Mouse (Mus musculus) erythroid progenitor cell, adult 5-6 weeks (primary cell): ENCODE measurements around the gene Arsa. TPM values are rescaled to one million over a fixed set of nuclear protein-coding genes. Genes with fewer than 3 reads are reported as not detected.
"Not testable (repeated sequence)": the region's sequence is repeated elsewhere in the genome, so short reads cannot be mapped to it uniquely, and the experiment has no call there.

ENCODE experiments used
- ATAC-seq: replicated peaks from 2 replicates; pipeline ENCODE4 v1.8.0; 2016; ENCODE audit warnings: moderate number of reproducible peaks, mild to moderate bottlenecking, moderate TSS enrichment, inconsistent platforms; ENCODE audit not compliant: poor library complexity, low FRiP score, severe bottlenecking
- total RNA-seq, 2 experiments: library from RNA; stranded (forward) in 1 of 2; stranded (reverse) in 1 of 2; fragments of 150-400 nt in 1 of 2; fragments of 186-747, 209-891 nt in 1 of 2; gene quantifications; 2 replicates each; pipeline versions ENCODE4 v1.2.3 to v1.2.4; 2015 to 2017; ENCODE audit warnings: low replicate concordance in 2 of 2

Arsa gene
- total RNA-seq, 2 experiments from 2014 or later: 2.9 to 3.7 TPM

GRCm38 (mm10) chr15:89461321-89461720 is 15.9 kb downstream of the Arsa start:
- no peak for ATAC-seq

- ATAC-seq: no peak
These were observed 16.9 kb downstream of the Arsa start for GRCm38 (mm10) chr15:89460298-89460697.

GRCm38 (mm10) chr15:89459821-89460220 is 17.4 kb downstream of the Arsa start:
- no peak for ATAC-seq

- no peak for ATAC-seq
These were observed 18.3 kb downstream of the Arsa start for GRCm38 (mm10) chr15:89458942-89459341.

- no peak for ATAC-seq
These were observed 21.6 kb downstream of the Arsa start for GRCm38 (mm10) chr15:89455642-89456041.

- ATAC-seq: no peak
These were observed 22.4 kb downstream of the Arsa start for GRCm38 (mm10) chr15:89454857-89455256.

- no peak for ATAC-seq
These were observed 23.3 kb downstream of the Arsa start, which contains the start of gene Mapk8ip2 for GRCm38 (mm10) chr15:89453865-89454478. Gene Mapk8ip2, plus strand, starts transcription at chr15:89453913.

- no peak for ATAC-seq
These were observed 24.0 kb downstream of the Arsa start for GRCm38 (mm10) chr15:89452906-89453864.

- ATAC-seq: no peak
These were observed 34.6 kb downstream of the Arsa start for GRCm38 (mm10) chr15:89442486-89443070.

GRCm38 (mm10) chr15:89435878-89436277 is 41.3 kb downstream of the Arsa start:
- no peak for ATAC-seq

GRCm38 (mm10) chr15:89434136-89434535 is 43.1 kb downstream of the Arsa start:
- no peak for ATAC-seq

GRCm38 (mm10) chr15:89432946-89433345 is 44.3 kb downstream of the Arsa start:
- no peak for ATAC-seq

GRCm38 (mm10) chr15:89431806-89432205 is 45.4 kb downstream of the Arsa start:
- ATAC-seq: no peak

- ATAC-seq: no peak
These were observed 46.0 kb downstream of the Arsa start for GRCm38 (mm10) chr15:89431271-89431670.

- ATAC-seq: not testable (repeated sequence)
These were observed 46.5 kb downstream of the Arsa start for GRCm38 (mm10) chr15:89430771-89431170.

- peak; percentile 5 for ATAC-seq
These were observed 46.9 kb downstream of the Arsa start for GRCm38 (mm10) chr15:89430341-89430740.

- peak; percentile 91 for ATAC-seq
These were observed 47.6 kb downstream of the Arsa start, which contains the start of the genes C730034F03Rik, Gm44502 and Chkb for GRCm38 (mm10) chr15:89429352-89430221. Gene C730034F03Rik, plus strand, starts transcription at chr15:89429589. Gene Gm44502, minus strand, starts transcription at chr15:89429696. Gene Chkb, minus strand, starts transcription at chr15:89429908.

GRCm38 (mm10) chr15:89428821-89429351 is 48.3 kb downstream of the Arsa start:
- no peak for ATAC-seq

GRCm38 (mm10) chr15:89428136-89428790 is 49.0 kb downstream of the Arsa start:
- no peak for ATAC-seq
